Mouse (Mus musculus): ENCODE results near the gene Akap1. TPM values are rescaled to one million over a fixed set of nuclear protein-coding genes. Genes with fewer than 3 reads are reported as not detected.

Akap1 gene
- total RNA-seq, 2 experiments from 2014 or later: 62.5 to 93.2 TPM

DNA sequence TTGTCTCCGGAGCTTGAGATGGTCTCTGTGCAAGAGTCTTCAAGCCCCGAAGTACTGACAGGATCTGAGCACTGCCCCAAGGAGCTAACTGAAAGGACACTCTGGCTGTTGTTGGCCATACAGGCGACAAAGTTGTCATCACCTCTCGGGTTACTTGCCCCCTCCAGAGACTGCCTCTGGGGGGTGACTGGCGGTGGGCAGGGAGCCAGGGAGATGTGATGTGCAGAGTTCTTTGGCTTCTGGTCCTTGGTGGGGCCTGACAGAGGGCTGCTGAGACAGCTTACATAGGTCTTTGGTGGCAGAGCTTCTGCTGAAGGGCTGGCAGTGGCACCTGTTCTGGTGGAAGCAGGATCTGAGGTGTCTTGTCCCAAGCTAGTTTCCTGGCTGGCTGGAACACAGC is 20.0 kb downstream of the Akap1 start:
- TF ChIP-seq CTCF (IDR thresholded peaks at IDR 0.05): no peak
- intact Hi-C loops (cut with DNase I): no loop called here
- DNase-seq: peak; percentile 64
- no peak overlapping the region for H3K4me3 ChIP-seq
- peak overlapping the region; percentile 59 for H3K27ac ChIP-seq

DNA sequence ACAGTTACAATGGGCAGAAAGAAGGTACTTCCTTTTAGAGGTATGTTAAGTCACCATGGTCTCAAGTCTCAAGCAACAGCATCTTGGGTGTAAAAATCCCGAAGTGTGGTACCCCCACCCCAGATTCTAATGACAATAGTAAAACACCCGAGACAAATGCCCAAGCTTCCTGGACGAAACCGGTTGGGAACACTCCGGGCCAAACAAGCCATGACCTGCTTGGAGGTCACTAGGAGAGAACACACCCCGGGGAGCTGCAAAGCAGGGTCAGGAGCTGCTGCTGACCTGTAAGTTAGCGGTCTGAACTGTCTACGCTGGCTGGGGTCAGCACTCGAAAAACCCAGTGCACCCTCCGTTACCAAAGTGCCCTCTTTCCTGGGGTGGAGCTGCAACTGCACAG is 21.1 kb downstream of the Akap1 start:
- TF ChIP-seq CTCF (IDR thresholded peaks at IDR 0.05): no peak
- peak; percentile 13 for DNase-seq
- H3K27ac ChIP-seq: no peak overlapping the region
- H3K4me3 ChIP-seq: no peak overlapping the region
- intact Hi-C loops (cut with DNase I): no loop called here

DNA sequence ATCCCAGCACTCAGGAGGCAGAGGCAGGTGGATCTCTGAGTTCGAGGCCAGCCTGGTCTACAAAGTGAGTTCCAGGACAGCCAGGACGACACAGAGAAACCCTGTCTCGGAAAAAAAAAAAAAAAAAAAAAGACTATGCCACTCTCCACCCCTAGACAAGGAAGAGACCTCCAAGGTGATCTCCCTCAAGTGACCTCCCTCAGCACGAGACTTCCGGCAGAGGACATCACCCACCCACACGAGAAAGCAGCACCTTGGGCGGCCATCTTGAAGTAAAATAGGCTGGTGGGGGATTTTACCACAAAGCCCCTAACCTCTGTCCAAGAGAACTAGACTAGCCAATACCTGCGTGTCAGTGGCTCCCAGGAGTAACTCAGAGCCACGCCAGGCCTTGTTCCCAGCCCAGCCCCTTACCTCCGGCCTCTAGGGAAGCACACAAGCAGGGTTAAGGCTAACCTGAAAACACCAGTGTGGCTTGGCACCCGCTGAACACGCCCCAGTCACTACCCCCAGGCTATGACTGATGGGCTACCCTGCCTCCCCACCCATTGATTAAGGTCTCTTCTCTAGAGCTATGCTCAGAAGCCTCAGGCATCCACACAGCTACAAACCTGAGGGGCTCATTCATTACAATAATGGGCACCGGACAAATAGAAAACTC is 21.9 kb downstream of the Akap1 start:
- no peak for TF ChIP-seq CTCF (IDR thresholded peaks at IDR 0.05)
- DNase-seq: no peak
- H3K4me3 ChIP-seq: no peak overlapping the region
- intact Hi-C loops (cut with DNase I): no loop called here
- H3K27ac ChIP-seq: peak overlapping the region; percentile 85

DNA sequence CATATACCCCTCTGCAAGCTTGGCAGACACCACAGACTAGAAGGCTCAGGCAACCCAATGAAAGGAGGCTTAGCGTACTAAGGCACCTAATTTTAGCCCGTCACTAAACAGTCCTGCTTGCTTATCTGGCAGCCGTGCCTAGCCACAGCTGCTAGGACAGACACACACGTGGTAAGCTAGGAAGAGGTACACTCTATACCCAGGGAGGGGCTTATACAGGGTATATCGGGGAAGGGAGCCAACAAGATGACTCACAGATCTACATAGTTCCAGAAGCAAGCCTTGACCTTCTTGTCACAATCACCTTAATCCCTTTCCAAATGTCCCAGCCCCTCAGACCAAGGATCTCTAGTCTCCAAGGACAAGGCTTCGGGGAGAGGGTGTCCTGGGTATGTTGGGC is 23.0 kb downstream of the Akap1 start:
- intact Hi-C loops (cut with DNase I): no loop called here
- peak; percentile 67 for DNase-seq
- Histone ChIP-seq H3K27ac (peak overlapping the region; percentile 85), H3K4me3 (peak overlapping the region; percentile 33)
- TF ChIP-seq CTCF (IDR thresholded peaks at IDR 0.05): no peak

DNA sequence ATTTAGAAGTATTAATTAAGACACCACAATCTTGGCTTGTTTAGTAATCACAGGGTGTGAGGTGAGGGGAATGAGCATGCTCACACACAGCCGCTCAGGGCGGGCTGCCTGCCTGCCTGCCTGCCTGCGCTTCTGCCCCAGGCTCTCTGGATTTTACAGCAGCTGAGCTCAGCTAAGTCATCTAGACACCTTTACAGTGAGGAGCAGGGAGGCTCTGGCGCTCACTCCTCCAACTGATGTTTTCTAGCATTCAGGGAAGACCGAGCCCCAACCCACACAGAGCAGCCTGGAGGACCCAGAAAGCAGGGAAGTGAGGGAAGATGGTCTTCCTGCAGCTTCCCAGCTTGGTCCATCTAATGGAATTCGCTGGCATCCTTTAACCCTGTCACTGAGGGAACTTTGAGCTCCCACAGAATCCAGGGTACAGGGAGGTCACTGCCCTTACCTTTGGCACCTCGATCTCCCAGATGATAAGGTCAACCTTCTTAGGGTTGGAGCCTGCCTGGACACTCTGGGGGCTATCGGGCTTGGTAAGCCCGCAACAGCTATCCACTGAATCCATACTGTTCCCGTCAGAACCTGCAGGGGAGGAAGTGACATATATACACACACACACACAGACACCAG is 23.5 kb downstream of the Akap1 start:
- Histone ChIP-seq H3K4me3 (peak overlapping the region; percentile 33), H3K27ac (peak overlapping the region; percentile 85)
- intact Hi-C loops (cut with DNase I): no loop called here
- no peak for DNase-seq
- no peak for TF ChIP-seq CTCF (IDR thresholded peaks at IDR 0.05)

DNA sequence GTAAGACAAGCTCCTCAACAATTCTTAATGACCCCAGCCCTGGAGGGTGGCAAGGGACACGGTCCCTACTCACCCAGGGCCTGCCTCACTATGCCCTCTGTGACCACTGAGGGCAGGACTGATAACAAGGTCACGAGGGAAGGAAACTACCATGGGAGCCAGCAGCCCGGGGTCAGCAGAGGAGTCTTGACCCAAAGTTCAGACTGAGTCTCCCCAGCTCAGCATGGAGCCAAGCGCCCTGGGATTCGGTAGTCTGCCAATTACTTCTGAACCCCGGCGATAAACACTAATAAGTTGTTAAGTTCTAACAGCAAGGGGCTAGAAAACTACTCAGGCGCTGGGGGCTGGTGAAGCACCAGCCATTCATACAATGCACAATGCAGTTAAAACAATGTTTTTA is 24.1 kb downstream of the Akap1 start:
- TF ChIP-seq CTCF (IDR thresholded peaks at IDR 0.05): no peak
- Histone ChIP-seq H3K4me3 (peak overlapping the region; percentile 33; the same call in 1 of the 2 replicates), H3K27ac (peak overlapping the region; percentile 85)
- DNase-seq: no peak
- intact Hi-C loops (cut with DNase I): no loop called here

DNA sequence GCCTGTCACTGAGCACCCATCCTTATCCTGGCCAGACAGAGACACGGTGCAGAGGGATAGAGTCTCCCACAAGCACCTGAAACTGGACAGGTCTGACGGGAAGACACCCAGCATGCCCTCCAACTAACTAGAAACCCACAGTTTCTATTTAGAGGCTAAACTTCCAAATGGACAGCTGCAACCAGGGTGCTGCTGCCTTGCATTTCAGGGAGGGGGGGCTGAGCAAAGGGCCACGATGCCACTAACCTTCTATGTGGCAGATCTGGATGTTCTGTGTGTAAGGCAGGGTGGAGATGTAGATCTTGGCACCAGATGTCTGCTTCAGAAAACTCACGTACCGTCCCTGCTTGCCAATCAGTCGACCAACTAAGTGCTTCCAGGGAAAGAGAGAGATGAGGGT is 25.0 kb downstream of the Akap1 start:
- peak overlapping the region; percentile 8; the same call in 1 of the 2 replicates for H3K27ac ChIP-seq
- TF ChIP-seq CTCF (IDR thresholded peaks at IDR 0.05): no peak
- intact Hi-C loops (cut with DNase I): no loop called here
- H3K4me3 ChIP-seq: no peak overlapping the region
- DNase-seq: no peak

DNA sequence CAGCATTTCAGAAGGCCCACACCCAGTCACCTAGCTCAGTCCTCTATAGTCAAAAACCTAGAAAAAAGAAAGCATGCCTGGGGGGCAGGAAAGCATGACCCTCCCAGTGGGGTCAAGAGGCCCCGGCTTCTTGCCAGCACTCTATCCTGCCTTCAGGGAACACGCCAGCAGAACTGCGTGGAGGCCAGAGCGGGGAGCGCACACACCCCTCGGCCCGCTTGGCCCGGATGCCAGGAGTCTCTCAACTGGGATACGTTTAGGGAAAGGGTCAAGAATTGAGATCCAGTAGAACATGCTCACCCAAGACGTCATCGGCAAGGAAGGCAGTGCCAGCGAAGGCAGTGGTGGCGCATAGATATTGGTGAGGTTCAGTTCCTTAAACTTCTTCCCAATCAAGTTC is 25.8 kb downstream of the Akap1 start:
- intact Hi-C loops (cut with DNase I): no loop called here
- Histone ChIP-seq H3K4me3 (no peak overlapping the region), H3K27ac (no peak overlapping the region)
- TF ChIP-seq CTCF (IDR thresholded peaks at IDR 0.05): no peak
- DNase-seq: no peak

DNA sequence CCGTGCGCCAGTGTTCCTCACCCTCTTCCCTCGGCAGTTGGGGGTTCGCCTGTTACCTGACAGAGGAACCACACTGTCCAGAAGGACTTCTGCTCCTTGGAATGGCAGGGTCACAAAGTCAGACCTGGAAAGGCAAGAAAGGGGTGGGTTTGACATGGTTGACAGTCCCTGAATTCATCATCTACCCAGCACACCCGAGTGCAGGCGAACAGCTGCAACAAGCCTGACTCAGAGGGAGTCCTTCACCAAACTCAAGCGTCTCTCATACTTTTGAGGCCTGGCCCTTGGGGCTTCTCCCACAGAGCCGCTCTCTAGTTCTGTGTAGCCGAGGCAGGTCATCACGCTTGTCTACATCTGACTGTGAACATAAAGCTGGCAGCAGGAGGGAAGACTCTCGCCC is 29.8 kb downstream of the Akap1 start:
- Histone ChIP-seq H3K4me3 (no peak overlapping the region), H3K27ac (no peak overlapping the region)
- TF ChIP-seq CTCF (IDR thresholded peaks at IDR 0.05): no peak
- no peak for DNase-seq
- intact Hi-C loops (cut with DNase I): no loop called here

DNA sequence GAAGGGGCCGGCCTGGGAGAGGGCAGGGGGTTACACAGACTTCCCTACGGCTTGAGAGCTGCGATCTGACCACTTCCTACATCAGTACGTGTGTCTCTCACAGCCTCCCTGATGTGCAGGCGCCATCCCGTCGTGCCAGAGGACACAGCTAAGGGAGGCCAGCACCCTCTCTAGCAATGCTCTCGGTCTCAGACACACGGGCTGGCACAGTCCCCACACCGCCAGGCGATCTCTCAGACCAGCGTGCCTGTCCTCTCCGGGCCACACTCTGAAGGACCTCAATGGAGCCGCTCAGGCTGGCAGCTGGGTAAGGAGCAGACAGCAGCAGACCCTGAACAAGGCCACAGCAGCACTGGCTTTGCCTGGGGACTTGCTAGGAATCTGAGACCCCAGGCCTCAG is 30.3 kb downstream of the Akap1 start:
- peak; percentile 64 for DNase-seq
- intact Hi-C loops (cut with DNase I): no loop called here
- Histone ChIP-seq H3K27ac (no peak overlapping the region), H3K4me3 (no peak overlapping the region)
- TF ChIP-seq CTCF (IDR thresholded peaks at IDR 0.05): no peak

DNA sequence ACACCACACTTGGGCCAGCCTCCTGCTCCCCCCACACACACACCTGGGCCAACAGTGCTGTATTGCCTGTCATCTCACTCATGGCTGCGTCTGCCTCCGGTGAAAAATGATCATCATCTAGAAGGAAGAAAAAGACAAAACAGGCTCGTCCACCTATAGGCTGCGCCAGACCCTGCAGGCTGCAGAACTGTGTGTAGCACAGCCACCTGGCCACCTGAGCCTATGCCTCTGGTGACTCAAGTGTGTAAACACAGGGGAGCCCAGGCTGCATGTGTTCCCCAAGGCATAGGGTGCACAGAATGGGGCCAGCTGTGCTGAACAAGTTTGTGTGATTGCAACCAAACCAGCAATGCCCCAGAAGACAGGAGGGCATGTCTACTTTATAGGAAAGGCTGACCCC is 31.3 kb downstream of the Akap1 start:
- TF ChIP-seq CTCF (IDR thresholded peaks at IDR 0.05): no peak
- Histone ChIP-seq H3K4me3 (no peak overlapping the region), H3K27ac (no peak overlapping the region)
- DNase-seq: no peak
- intact Hi-C loops (cut with DNase I): no loop called here

DNA sequence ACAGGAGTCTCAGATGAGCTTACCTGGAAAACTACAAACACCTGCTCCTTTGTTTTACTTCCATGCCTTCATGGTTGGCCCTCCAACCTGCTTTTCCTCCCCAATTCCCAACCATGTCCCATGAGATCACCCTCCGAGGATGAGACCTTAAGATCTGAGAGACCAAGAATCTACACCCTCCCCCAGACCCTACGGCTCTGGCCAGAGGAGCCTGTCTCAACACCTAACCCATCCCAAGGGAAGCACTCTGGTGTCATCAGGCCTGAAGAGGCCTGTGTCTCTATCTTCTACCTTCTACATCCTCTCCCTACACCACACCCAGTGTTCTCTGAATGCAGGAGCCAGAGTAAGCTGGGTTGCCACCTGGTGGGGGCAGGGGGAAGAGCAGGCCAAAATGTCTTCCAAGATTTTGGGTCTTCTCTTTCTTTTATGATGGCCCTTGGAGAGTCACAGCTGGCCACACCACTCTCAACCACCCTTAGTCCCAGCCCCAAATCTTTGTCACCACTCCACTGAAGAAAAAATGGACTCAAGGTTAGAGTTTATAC is 34.1 kb downstream of the Akap1 start:
- no peak for DNase-seq
- H3K4me3 ChIP-seq: no peak overlapping the region
- no peak overlapping the region for H3K27ac ChIP-seq
- peak; percentile 70 for TF ChIP-seq CTCF (IDR thresholded peaks at IDR 0.05)
- intact Hi-C loops (cut with DNase I): no loop called here

DNA sequence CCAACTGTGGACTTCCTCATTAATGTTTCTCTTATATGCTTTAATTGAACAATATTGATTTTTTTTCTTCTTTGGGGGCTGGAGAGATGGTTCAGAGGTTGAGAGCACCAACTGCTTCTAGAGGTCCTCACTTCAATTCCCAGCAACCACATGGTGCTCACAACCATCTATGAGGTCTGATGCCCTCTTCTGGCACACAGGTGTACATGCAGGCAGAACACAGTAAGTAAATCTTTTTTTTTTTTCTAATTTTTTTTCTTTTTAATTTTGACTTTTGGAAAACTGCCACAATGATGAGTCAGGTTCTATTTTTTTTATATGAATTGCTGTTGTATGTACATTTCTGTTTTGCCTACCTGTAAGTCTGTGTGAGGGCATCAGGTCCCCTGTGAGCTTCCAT is 35.9 kb downstream of the Akap1 start:
- peak; percentile 59 for TF ChIP-seq CTCF (IDR thresholded peaks at IDR 0.05)
- H3K4me3 ChIP-seq: no peak overlapping the region
- intact Hi-C loops (cut with DNase I): loop anchor here (10.0 kb wide), 3 partner anchors 414 to 854 kb away; no protein-coding TSS in a partner anchor
- no peak for DNase-seq
- H3K27ac ChIP-seq: no peak overlapping the region
